Mouse (Mus musculus): ENCODE measurements around the gene Dstyk. TPM values are rescaled to one million over a fixed set of nuclear protein-coding genes. Genes with fewer than 3 reads are reported as not detected.
A peak's percentile ranks its signal among the peaks of the same experiment; 100 is the strongest.

The Dstyk gene
- total RNA-seq, 1 experiment from 2014 or later, result 29.6 TPM

DNA sequence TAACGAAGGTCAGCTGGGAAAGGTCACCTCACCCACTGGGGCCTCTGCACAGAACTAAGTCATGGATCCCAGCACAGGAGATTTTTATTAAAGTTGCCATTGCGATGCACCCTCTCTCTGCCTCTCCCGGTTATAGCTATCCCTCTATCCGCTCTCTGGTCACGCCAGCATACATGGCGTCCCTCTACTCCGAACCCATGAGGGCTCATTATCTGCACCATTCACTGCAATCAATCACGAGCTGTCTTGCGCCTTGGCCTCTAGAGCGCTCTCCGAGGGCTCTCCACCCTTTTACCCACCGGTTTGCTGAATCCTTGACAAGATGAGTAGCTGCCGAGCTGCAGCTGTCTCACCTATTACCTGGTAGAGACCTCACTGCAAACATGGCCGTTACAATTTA is 32.1 kb upstream of the Dstyk start:
- no peak for ATAC-seq (replicated peaks in 1 of 2; ENCODE audit: insufficient read depth in 1 of 2, low FRiP score in 2 of 2, low TSS enrichment in 1 of 2, low read depth in 1 of 2, poor library complexity in 2 of 2, severe bottlenecking in 2 of 2)

- ATAC-seq (replicated peaks in 1 of 2; ENCODE audit: insufficient read depth in 1 of 2, low FRiP score in 2 of 2, low TSS enrichment in 1 of 2, low read depth in 1 of 2, poor library complexity in 2 of 2, severe bottlenecking in 2 of 2), result no peak
Observed at GRCm38 (mm10) chr1:132385711-132386110, 31.6 kb upstream of the Dstyk start.

DNA sequence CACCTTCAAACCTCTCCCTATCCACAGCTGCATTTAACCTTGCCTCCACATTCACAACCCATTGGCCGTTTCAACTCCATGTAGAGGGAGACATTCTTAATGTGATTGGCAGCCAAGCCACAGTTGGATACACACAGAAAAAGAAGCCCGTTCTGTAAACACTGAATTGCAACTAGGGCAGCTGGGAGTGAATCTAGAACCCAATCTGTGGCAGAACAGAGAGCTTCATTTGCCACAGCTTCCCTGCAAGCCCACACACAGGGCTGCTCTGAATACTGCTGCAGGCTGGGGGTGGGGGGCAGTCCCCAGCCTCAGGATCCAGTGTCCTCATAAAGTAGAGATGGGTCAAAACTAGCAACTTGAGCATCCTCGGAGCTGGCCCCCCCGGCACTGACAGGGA is 31.1 kb upstream of the Dstyk start:
- no peak for ATAC-seq (replicated peaks in 1 of 2; ENCODE audit: insufficient read depth in 1 of 2, low FRiP score in 2 of 2, low TSS enrichment in 1 of 2, low read depth in 1 of 2, poor library complexity in 2 of 2, severe bottlenecking in 2 of 2)

GRCm38 (mm10) chr1:132387943-132388342 is 29.4 kb upstream of the Dstyk start:
- ATAC-seq (replicated peaks in 1 of 2; ENCODE audit: insufficient read depth in 1 of 2, low FRiP score in 2 of 2, low TSS enrichment in 1 of 2, low read depth in 1 of 2, poor library complexity in 2 of 2, severe bottlenecking in 2 of 2), result 0 out of 4 replicates have a peak, but pooled peaks of 1 of the 2 experiments have one; percentile 29

DNA sequence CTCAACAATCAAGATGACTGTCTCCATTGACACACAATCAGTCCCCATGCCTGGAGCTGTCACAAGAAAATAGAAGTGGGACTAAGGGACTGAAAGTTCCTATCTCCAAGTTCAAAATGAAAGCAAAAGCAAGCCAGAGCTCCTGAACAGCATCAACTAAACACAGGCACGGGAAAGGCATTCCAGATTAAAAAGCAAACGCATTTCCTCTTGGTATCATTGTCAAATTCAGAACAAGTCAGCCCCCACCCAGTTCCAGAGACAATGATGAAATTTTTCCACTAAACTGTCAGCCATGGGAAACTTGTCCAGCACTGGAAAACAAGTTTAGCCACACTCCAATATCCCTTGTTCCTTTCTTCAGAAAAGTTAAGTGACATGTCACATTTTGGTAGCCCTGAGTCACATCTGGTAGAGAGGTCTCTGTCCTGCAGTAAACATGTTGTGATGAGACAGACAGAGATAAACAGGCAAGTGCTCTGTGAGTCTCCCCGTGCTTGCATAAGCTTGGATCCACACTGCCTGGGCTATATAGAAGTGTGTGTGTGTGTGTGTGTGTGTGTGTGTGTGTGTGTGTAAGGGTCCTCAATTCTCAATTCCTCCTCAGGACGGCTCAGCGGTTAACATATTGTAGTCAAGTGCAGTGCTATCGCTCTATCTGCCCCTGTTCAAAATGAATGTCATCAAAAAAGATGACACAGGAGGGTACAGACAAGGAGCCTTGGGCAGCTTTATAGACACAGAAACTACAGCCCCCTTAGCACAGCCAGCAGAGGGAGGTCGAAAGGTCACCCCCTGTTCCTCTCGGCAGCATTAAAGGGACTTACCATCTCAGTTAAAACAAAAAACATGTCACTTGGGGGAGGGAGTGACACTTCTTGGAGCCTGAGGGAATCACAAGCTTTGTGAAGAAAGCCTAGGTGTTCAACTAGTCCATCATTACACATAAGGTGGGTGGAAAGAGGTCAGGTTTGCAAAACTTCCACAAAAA is 28.2 kb upstream of the Dstyk start:
- ATAC-seq (replicated peaks in 1 of 2; ENCODE audit: insufficient read depth in 1 of 2, low FRiP score in 2 of 2, low TSS enrichment in 1 of 2, low read depth in 1 of 2, poor library complexity in 2 of 2, severe bottlenecking in 2 of 2), result no peak

DNA sequence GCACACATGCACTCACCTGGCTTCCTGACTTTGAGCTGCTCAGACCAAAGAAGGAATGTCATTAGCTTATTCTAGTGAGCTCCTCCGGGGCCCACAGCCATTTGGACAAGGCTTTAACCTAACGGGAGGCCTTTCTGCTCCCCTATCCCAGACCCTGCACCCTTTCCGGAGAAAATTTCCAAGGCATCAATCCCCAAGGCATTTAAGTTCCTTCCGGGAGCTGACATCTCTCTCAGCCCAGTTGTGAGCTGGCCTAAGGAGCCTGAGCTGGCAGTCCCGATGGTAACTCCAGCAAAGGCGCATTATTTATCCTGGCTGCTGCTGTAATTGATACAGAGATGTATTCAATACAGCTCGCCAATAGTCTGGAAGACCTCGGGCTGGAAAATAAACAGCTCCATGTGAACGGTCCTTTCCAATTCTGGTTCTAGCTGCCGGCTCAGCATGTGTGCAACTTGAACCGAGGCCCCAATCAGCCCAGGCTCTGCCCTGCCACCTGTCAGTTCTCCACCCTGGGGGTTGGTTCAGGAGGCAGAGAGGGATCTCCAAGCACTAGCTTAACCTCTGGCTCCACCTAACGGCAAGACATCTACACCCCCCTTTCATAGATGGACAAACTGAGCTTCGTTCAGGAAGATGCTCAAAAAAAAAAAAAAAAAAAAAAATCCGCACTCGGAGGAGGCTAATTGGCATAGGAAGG is 27.3 kb upstream of the Dstyk start:
- peak; percentile 54 to 61; a peak in 2 of 4 replicates for ATAC-seq (replicated peaks in 1 of 2; ENCODE audit: insufficient read depth in 1 of 2, low FRiP score in 2 of 2, low TSS enrichment in 1 of 2, low read depth in 1 of 2, poor library complexity in 2 of 2, severe bottlenecking in 2 of 2)

GRCm38 (mm10) chr1:132390691-132391579 is 26.4 kb upstream of the Dstyk start, which contains the start of gene Tmcc2:
Tmcc2 (minus strand) TSS chr1:132391281.
- ATAC-seq (replicated peaks in 1 of 2; ENCODE audit: insufficient read depth in 1 of 2, low FRiP score in 2 of 2, low TSS enrichment in 1 of 2, low read depth in 1 of 2, poor library complexity in 2 of 2, severe bottlenecking in 2 of 2), result no peak

- peak; percentile 54 to 63 for ATAC-seq (replicated peaks in 1 of 2; ENCODE audit: insufficient read depth in 1 of 2, low FRiP score in 2 of 2, low TSS enrichment in 1 of 2, low read depth in 1 of 2, poor library complexity in 2 of 2, severe bottlenecking in 2 of 2)
Observed at GRCm38 (mm10) chr1:132391580-132392022, 25.8 kb upstream of the Dstyk start.

- ATAC-seq (replicated peaks in 1 of 2; ENCODE audit: insufficient read depth in 1 of 2, low FRiP score in 2 of 2, low TSS enrichment in 1 of 2, low read depth in 1 of 2, poor library complexity in 2 of 2, severe bottlenecking in 2 of 2), result no peak
Observed at GRCm38 (mm10) chr1:132392872-132393271, 24.5 kb upstream of the Dstyk start.

DNA sequence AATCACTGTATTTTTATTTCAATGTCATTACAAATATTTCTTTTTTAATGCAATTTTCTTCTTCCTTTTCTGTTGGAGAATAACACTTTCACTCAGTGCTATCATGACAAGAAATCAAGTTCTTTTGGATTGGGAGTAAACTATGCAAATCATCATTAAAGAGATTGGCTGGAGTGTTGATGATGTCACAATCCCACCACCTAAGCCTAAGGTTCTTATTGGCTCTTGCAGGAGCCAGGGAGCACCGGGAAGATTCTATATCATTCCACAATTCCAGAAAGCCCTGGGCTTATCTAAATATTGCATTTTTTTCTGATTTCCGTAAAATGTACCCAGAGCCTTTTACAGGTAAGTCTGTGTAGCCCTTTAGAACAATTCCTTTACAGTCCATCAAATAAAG is 20.6 kb upstream of the Dstyk start:
- ATAC-seq (replicated peaks in 1 of 2; ENCODE audit: insufficient read depth in 1 of 2, low FRiP score in 2 of 2, low TSS enrichment in 1 of 2, low read depth in 1 of 2, poor library complexity in 2 of 2, severe bottlenecking in 2 of 2), result no peak

DNA sequence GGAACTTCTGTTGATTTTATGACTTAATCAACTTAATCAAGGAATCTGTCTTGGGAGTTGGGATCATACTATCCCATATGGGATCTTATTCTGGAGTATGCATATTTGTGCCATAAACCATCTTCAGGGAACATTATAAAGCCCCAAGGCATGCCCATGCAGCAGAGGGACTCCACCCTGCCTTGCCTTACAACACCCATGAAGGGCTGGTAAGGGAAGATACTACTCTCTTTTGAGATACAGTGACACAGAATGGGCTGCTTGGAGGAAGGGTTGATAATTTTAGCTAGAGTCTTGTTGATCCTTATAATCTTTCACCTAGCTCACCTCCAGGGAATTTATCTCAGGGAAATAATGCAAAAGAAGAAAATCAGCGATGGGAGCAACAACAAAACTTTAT is 16.8 kb upstream of the Dstyk start:
- ATAC-seq (replicated peaks in 1 of 2; ENCODE audit: insufficient read depth in 1 of 2, low FRiP score in 2 of 2, low TSS enrichment in 1 of 2, low read depth in 1 of 2, poor library complexity in 2 of 2, severe bottlenecking in 2 of 2), result no peak

GRCm38 (mm10) chr1:132401843-132402242 is 15.5 kb upstream of the Dstyk start:
- ATAC-seq (replicated peaks in 1 of 2; ENCODE audit: insufficient read depth in 1 of 2, low FRiP score in 2 of 2, low TSS enrichment in 1 of 2, low read depth in 1 of 2, poor library complexity in 2 of 2, severe bottlenecking in 2 of 2), result no peak

DNA sequence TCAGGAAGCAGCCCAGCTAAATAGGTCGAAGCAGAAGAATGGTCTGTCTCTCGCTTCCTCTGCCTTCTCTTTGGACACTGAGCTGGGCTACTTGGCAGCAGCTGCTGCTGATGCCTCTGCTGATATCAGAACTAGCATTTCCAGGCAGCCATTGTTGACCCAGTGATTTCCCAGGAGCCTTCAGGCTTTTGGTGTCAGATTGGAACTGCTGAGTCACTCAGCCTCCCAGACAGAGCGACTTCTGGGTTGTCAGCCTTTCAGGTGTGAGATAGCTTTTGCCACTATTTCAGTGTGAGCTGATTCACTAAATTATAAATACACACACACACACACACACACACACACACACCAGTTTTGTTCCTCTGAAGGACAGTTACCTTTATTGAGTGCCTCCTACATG is 6.7 kb upstream of the Dstyk start:
- ATAC-seq (replicated peaks in 1 of 2; ENCODE audit: insufficient read depth in 1 of 2, low FRiP score in 2 of 2, low TSS enrichment in 1 of 2, low read depth in 1 of 2, poor library complexity in 2 of 2, severe bottlenecking in 2 of 2), result no peak; a peak in 1 of 4 replicates

- ATAC-seq (replicated peaks in 1 of 2; ENCODE audit: insufficient read depth in 1 of 2, low FRiP score in 2 of 2, low TSS enrichment in 1 of 2, low read depth in 1 of 2, poor library complexity in 2 of 2, severe bottlenecking in 2 of 2), result no peak
Observed at GRCm38 (mm10) chr1:132416244-132416942, 962 bp upstream of the Dstyk start.

DNA sequence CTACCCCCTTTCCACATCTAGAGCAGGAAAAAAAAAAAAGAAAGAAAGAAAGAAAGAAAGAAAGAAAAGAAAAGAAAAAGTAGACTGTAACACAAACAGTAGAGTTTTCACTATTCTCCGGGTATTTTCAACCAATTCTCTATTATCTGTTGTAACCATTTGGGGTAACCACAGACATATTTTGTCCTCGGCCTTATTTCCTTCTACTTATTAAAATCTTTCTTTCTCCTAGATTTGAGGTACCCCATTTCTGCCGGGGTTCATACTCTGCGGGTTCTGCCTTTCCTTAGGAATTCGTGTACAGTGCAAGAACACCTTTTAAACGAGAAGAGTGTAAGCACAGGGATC is 438 bp upstream of the Dstyk start:
- ATAC-seq (replicated peaks in 1 of 2; ENCODE audit: insufficient read depth in 1 of 2, low FRiP score in 2 of 2, low TSS enrichment in 1 of 2, low read depth in 1 of 2, poor library complexity in 2 of 2, severe bottlenecking in 2 of 2), result no peak

DNA sequence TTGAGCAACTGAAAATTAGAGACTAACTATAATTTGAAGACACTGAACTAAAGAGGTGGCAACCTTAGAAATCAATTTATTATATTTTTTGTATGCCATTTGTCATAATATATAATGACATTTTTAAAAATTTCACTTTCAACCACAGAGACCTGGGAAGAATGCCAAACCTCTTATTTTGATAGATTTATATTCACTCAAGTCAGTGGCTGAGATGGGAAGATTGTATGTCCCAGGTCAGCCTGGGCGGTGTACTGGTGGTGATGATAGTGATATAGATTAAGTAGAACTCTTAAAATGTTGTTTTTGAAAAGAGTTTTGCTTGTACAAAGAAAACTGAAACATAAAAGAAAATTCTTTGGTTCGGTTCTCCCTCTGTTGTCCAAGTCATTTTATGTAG is 2.9 kb downstream of the Dstyk start:
- ATAC-seq (replicated peaks in 1 of 2; ENCODE audit: insufficient read depth in 1 of 2, low FRiP score in 2 of 2, low TSS enrichment in 1 of 2, low read depth in 1 of 2, poor library complexity in 2 of 2, severe bottlenecking in 2 of 2), result no peak

DNA sequence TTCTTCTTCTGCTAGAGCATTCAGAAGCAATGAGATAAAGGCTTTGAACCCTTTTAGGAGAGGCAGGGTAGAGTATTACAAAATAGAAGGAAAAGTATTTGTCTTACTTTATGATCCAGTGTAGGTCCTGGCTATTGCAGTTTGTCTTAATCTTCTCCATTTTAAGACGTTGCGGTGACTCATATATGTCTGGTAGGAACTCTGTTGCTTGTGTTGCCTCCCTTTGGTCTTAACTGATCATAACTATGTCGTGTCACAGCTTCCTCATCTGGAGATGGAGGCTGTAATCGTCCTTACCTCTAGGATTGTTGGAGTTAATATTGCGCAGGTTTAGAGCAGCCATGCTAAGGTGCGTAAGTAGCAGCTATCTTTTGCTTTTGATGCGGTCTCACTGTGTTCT is 3.3 kb downstream of the Dstyk start:
- no peak for ATAC-seq (replicated peaks in 1 of 2; ENCODE audit: insufficient read depth in 1 of 2, low FRiP score in 2 of 2, low TSS enrichment in 1 of 2, low read depth in 1 of 2, poor library complexity in 2 of 2, severe bottlenecking in 2 of 2)
